Mouse (Mus musculus): ENCODE measurements at regions not wholly inside any gene's neighbourhood (a gene's known extent, or its start where the extent isn't known, plus 50 kb on each side); places are given as distances from the start of the nearest gene placed in this dataset.

DNA sequence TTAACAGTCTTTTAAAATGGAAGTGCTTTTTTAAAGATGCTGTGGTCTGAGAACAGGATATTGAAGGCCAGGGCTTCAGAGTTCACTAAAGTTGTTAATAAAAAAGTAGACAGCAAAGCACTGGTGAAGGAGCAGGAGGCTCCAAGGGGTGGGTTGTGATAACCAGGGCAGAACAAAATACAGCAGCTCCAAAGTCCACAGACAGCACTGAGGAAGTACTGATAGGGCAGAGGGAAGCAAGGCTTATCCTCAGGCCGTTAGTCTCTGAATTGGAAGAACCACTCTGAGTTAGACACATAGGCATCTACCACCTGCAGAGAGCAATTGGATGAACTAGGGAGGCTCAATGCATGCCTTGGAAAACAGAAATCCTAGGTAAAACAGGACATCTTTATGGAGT, 62.1 kb downstream of the P2ry1 start:
- in situ Hi-C loops (cut with MboI; ENCODE audit: unreplicated experiment in 2 of 2): no loop called here

DNA sequence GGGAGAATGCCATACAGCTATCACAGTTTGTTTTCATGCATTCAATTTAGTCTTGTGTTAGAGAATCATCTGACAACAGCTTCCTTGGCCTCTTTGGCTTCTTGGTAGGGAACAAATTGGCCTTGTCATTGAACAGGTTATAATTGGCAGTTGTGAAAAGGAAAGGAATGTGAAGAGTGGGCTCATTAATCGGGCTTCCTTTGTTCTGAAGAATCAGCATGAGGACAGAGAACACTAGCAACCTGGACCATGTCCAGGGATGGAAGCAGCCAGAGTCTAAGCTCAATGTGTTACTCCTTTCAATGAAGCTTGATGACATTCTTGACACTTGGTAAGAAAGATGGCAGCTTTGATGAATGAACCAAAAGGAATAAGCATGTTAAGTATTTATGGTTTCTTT, 64.5 kb downstream of the P2ry1 start:
- in situ Hi-C loops (cut with MboI; ENCODE audit: unreplicated experiment in 2 of 2): no loop called here

DNA sequence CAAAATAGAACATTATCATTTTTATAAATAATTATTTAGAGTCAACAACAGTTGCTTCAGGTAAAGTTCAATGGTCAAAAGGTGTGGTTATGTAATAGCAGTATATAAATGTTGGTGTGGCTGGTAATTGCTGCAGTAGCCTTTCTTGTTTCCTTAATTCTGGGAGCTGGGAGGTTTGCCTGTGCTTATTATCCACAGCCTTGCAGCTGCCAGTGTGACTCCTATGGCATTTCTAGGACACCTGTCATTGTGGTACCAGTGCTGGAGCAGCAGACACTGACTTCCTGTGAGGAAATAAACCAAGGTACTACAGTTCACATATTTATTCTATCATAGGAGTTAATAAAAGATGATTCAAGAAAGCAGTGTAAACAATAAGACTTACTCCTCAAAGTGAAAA, 65.6 kb downstream of the P2ry1 start:
- in situ Hi-C loops (cut with MboI; ENCODE audit: unreplicated experiment in 2 of 2): no loop called here

DNA sequence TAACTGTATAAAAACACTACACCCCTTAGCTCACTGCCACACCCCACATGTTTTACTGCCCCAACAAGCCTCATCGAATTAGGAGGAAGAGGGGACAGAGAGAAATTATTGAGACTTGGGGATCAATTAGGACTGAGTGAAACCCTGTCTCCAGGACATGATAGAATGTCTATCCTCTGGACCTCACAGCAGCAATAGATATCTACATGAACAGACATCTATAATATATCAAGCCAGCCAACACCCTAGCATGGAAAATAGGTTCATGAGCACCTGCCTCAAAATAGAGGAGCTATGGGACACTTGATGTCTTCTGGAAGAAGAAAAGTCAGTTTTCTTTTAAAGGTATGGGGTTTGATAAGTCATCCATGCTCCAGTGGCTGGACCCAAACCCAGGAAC, 68.4 kb downstream of the P2ry1 start:
- in situ Hi-C loops (cut with MboI; ENCODE audit: unreplicated experiment in 2 of 2): no loop called here

DNA sequence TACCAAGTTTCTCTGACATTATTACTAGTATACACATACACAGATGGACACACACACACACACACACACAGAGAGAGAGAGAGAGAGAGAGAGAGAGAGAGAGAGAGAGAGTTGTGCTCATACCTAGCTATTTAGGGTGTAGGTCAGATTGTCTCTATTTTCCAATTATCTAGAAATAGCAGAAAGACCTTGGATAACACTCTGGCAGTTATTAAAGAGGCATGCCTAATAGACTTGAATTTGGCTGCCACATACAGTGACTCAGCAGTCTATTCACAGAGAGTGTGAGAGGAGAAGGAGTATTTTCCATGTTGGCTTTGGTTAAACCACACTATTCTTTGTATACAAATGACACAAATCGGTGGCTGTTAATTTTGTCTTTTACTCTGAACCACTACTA, 69.7 kb downstream of the P2ry1 start:
- in situ Hi-C loops (cut with MboI; ENCODE audit: unreplicated experiment in 2 of 2): no loop called here

DNA sequence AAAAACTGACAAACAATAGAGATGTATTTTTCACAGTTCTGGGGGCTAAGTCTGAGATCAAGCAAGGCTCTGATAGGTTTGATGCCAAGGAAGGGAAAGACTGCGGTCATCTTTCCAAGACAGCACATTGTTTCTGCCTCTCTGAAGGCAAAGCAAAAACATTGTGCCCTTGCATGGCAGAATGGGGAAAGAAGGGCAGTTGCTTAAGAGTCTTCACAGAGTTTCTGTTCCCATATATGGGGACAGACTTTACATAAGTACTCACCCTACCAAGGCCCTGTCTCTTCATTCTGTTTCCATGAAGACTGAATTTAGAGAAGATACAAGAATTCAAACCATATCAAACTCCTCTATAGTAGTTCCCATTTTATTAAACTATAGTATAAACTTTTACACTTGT, 70.5 kb downstream of the P2ry1 start:
- in situ Hi-C loops (cut with MboI; ENCODE audit: unreplicated experiment in 2 of 2): no loop called here

DNA sequence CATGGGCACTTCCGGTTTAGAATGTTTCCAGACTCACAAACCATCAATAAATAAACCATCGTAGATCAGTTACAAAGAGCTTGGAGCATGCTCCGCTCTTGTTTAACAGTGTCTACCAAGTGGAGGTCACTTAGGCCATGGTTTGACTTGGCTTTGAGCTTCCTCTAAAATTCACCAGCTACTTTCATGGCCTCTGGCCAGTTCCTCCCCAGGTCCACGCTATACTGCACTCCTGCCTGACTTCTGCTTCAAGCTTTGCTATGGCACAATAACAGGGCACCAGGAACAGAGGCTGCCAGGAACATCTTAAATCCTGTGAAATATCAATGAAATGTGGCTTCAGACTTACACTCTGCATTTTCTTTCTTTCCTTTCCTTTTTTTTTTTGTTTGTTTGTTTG, 71.2 kb downstream of the P2ry1 start:
- in situ Hi-C loops (cut with MboI; ENCODE audit: unreplicated experiment in 2 of 2): no loop called here

DNA sequence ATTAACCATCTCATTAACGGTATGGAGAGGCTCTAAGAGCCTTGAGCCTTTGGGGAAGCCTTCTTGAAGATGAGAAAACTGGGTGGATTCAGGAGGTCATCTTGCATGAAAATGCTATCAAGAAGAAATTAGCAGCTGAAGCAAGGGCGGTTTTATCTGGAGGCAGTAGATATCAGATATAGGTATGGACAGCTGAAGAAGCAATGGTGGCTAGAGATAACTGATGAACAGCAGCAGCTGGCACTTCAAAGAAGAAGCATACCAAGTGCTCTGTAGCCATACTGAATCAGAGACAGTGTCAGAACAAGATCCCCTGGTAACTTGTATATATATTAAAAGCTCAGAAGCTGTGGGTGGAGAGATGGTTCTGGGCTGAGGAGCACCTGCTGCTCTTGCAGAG, 73.2 kb downstream of the P2ry1 start:
- in situ Hi-C loops (cut with MboI; ENCODE audit: unreplicated experiment in 2 of 2): no loop called here

DNA sequence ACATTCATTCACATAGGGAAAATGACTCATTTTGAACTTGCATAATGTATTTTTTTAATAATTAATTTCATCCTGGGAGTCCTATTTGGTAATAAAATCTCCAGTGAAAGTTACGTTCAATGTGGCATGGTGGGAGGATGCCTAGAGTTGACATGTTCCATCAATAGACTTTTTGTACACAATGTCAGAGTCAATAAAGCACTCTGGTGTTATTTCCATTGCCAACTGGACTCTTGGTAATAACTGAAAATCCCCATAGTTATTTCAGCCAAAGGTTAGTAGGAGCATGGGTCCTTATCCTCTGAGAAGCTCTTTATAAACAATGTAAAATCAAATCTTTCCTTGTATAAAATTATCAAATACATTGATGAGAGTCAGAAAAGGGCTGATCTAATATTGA, 87.3 kb downstream of the P2ry1 start:
- in situ Hi-C loops (cut with MboI; ENCODE audit: unreplicated experiment in 2 of 2): no loop called here

DNA sequence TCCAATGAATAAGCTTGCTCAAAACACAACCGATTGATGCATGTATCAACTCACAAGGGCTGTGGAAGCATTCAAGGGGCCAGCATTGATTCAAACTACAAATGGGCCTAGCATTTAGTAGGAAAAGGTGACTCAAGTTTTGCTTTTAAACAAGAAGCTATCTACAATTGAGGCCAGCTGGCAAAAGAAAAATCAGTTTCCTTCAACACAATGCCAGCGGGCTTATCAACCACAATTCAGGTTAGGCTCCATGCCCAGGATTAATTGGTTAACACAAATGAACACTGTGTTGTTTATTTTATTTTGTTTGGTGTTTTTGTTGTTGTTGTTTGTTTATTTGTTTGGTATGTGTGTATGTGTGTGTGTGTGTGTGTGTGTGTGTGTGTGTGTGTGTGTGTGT, 89.4 kb downstream of the P2ry1 start:
- in situ Hi-C loops (cut with MboI; ENCODE audit: unreplicated experiment in 2 of 2): no loop called here

DNA sequence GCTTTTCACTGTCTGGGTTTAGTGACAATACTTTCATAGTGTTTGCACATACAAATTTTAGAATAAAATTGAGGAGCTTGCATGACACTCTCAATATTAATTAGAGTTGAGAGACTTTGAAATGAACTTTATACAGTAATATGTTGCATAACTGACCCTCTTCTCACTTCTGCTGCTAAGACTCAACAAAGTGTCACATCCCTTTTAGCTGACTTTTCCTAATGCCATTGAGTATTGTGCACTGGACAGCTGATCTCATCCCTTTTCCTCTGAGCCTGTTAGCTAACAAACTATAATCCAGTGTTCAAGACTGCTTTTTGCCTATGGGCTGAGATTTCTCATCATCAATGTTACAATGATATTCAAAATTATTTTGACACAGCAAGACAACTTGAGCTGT, 113.8 kb downstream of the P2ry1 start:
- in situ Hi-C loops (cut with MboI; ENCODE audit: unreplicated experiment in 2 of 2): no loop called here

DNA sequence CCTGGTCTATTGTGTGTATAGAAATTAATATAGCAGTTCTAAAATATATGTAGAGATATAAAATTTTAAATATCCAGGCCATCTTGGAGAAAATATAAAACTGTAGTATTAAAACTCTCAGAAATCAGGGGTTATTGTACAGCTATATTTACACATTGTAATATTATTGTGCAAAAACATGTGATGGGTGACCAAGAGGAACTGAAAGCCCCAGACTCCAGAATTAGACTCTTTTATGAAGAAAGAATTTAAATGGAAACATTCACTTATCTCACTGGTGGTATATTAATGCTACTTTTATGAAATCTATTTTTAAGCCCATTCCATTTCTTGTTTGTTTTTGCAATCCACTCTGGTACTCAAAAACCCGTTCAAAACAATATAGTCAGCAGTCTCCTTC, 130.5 kb downstream of the P2ry1 start:
- in situ Hi-C loops (cut with MboI; ENCODE audit: unreplicated experiment in 2 of 2): no loop called here

DNA sequence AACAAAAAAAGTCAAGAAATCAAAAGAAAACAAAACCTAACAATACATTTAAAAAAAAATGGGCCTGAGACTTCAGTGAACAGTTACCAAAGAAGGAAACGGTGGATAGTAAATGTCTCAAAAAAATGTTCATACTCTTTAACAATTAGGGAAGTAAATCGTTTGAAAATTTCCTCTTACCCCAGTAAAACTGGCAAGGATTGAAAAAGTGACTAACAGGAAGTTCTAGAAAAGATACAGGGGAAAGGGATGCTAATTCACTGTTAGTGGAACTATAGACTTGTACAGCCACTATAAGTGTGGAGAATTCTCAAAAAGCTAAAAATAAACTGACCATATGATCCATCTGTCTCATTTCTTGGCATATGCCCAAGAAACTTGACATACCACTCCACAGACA, 151.5 kb downstream of the P2ry1 start:
- in situ Hi-C loops (cut with MboI; ENCODE audit: unreplicated experiment in 2 of 2): no loop called here

DNA sequence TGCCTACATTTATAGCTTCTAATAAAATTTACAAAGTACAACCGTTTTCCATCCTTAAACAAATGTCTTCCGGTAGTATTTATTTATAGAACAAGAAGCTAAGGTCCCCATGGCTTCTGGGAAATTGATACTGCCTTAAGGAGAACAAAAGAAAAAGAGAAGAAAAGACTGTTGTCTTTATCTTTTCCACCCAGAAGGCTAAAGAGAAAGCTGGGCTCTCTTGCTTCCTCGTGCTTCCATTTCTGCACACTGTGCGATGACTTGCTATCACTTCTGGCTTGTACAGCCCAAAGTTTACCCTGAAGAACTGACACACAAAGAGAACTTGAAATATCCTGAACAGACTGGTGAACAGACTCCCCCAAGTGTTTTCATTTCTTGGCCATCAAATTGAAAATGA, 157.2 kb downstream of the P2ry1 start:
- in situ Hi-C loops (cut with MboI; ENCODE audit: unreplicated experiment in 2 of 2): no loop called here

DNA sequence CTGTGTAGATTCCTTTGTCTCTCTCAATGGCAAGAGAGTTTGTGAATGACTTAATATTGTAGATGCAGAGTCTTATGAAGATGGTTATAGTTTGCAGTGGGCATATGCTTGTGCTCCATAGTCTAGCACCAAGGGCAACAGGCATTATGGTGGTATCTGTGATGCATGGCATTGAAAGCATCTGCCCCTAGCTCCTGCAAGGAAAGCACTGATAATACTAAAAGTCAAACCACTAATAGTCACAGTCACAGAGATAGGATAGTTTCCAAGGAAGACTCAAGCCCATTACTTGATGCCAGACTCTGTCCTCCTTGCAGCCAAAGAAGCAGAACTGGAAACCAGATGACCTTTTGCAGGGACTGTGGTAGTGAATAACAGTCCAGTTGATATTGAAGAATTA, 158.8 kb downstream of the P2ry1 start:
- in situ Hi-C loops (cut with MboI; ENCODE audit: unreplicated experiment in 2 of 2): no loop called here

DNA sequence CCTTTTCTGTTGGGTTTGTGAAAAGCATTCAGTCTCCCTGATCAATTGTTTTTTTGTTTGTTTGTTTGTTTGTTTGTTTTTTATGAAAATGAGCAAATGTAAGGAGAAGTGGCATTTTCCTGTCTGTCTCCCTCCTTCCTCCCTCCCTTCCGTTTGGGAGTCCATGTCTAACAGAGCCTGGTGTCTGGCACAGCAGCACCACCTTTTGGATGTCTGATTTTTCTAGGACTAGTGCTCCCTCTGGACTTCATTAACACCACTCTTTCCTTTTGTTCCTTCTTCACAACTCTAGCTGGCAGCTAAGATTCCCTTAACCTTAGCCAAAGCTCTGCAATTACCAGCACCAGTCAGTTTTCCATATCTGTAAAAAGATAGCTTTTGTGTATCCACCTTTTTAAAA, 175.6 kb upstream of the Rap2b start:
- in situ Hi-C loops (cut with MboI; ENCODE audit: unreplicated experiment in 2 of 2): no loop called here

DNA sequence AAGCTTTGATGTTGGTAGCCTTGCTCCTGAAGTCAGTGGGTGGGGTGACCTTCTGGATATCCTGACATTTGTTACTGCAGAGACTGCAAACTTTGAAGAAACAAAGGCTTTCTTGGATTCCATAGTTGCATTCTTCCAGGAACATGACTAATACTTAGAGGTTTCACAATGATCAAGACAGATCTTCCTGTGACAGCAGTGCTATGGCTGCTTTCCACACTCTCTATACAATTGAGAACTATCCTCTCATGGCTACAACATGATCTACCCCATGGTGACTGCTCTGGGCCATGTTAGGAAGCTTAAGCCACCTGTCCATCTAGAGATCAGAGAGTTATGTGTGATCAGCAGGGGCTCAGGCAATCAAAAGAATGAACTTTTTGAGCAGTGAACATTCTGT, 172.8 kb upstream of the Rap2b start:
- in situ Hi-C loops (cut with MboI; ENCODE audit: unreplicated experiment in 2 of 2): no loop called here

DNA sequence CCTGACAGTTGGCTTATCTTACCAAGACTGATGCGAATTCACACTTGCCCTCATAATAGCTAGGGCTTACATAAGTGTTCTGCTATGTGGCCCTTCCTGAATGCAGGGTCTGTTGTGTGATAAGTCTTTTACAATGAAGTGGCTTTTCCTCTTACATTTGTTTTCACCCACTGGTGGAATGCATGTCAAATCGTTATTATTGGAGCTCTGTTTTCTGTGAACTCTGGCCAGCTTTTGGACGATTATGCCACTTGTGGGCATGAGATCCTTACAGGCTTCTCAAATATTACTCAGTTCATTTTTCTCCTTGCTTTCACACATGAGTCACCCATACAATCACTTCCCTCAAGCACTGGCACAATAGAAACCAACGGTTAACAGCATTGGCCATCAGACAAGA, 144.9 kb upstream of the Rap2b start:
- in situ Hi-C loops (cut with MboI; ENCODE audit: unreplicated experiment in 2 of 2): no loop called here

DNA sequence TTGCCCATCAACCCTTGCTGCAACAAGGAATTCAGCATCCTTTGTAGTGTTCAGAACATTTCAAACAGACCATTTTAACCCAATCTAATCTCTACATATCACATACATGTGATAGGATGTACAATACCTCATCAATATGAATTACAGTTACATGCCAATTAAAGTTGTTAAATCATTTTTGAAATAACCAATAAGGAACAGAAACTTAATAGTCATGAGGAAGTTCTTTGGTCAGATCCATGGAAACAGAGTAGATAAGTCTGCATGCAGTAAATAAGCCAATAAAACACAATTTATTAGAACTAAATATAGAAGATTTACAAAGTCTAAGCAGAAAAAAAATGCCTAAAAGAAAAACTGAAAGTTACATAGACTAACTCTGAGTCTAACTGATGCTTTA, 136.9 kb upstream of the Rap2b start:
- in situ Hi-C loops (cut with MboI; ENCODE audit: unreplicated experiment in 2 of 2): no loop called here

DNA sequence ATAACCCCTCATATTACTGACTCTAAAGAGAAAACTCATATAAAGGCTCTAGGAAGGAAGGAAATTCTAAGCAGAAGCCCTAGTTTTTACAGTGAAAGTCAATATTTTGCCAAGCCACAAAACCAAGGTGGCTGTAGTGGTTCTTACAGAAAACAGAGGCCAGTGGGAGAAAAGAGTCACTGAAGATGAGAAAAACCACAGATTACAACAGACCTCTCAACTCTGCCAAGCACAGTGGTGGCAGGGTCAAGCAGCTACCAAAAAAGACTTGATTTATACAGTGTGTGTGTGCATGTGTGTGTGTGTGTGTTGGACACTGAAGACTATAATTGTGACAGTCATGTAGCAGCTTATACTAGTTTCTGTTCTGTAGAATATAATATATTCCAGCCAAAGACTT, 136.4 kb upstream of the Rap2b start:
- in situ Hi-C loops (cut with MboI; ENCODE audit: unreplicated experiment in 2 of 2): loop anchor here (25.0 kb wide), 2 partner anchors 463 to 1237 kb away; no protein-coding TSS in a partner anchor

DNA sequence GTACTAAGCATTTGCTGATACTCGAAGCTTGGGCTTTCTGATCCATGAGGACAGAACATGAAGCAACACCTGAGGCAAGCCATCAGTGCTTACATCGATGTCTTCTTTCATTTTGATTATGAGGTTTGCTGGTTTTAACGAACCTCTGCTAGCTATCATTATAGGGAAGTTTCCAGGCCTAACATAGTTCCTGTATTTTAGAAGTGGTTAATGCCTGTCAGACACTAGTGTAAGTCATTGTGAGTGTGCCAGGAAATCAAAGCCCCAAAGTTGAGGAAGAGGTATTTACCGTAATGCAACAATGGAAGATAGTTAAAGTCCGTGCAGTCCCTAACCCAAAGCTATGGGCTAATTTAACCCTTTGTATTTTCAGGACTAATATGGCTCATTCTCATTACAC, 120.1 kb upstream of the Rap2b start:
- in situ Hi-C loops (cut with MboI; ENCODE audit: unreplicated experiment in 2 of 2): loop anchor here (5.0 to 25.0 kb wide), 3 partner anchors 479 to 1221 kb away; no protein-coding TSS in a partner anchor

DNA sequence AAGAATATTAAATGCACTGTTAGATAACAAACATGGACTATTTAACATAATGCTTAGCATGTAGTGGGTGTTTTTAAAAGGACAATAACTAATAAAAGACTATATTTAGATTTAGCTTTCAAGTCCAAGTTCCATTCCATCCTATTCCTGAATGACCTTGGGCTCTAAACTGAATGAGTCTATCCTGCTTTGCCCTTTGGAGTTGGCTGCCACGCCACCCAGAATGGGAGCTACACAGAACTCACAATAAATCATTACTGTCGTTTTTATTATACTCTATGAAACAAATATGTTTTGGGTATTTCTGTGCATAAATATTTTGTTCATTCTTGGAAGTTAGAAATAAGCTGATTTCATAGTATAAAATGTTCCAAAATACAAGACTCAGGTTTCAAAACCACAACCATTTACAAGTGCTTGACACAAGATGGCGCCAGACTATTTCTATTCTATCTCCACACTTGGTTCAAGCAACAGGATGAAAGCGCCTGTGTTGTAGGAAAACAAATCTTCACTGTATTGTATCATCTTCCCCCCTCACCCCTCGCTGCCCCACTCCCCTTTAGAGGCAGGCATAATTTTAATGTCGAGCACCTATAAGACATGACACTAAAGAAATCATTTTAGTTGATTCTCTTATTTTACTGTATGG, 117.4 kb upstream of the Rap2b start:
- in situ Hi-C loops (cut with MboI; ENCODE audit: unreplicated experiment in 2 of 2): loop anchor here (5.0 to 25.0 kb wide), 3 partner anchors 482 to 1218 kb away; no protein-coding TSS in a partner anchor

DNA sequence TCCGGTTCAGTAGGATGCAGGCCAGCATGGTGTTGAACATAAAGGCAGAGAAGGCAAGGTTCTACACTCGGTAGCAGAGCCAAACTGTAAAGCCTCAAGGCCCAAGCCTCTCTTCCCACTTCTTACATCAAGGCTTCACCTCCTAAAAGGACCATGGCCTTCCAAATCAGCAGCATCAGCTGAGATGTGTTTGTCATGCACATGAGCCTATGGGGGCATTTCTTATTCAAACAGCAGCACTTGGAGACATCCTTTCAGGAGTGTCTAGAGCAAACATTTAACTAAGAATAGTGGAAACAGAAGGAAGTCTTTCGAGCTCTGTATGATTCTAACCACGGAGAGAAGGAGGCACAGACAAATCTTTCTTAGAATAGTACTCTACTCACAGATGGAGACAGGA, 115.0 kb upstream of the Rap2b start:
- in situ Hi-C loops (cut with MboI; ENCODE audit: unreplicated experiment in 2 of 2): loop anchor here (25.0 kb wide), 2 partner anchors 484 to 1216 kb away; no protein-coding TSS in a partner anchor
